Mouse (Mus musculus) macrophage (primary cell): ENCODE measurements around the gene B3gnt2. TPM values are rescaled to one million over a fixed set of nuclear protein-coding genes. Genes with fewer than 3 reads are reported as not detected.
"Not testable (repeated sequence)": the region's sequence is repeated elsewhere in the genome, so short reads cannot be mapped to it uniquely, and the experiment has no call there.

Experiments
- H3K27ac ChIP-seq: fragments of 350-480 bp; formaldehyde crosslinking; 2 replicates; pipeline ENCODE4 v1.9.0; 2021
- H3K36me3 ChIP-seq: fragments of 350-480 bp; formaldehyde crosslinking; 2 replicates; pipeline ENCODE4 v1.9.0; 2021; ENCODE audit errors: inconsistent target
- H3K4me3 ChIP-seq: fragments of 350-480 bp; formaldehyde crosslinking; 2 replicates; pipeline ENCODE4 v1.9.0; 2021; ENCODE audit errors: inconsistent target
- H3K79me2 ChIP-seq: fragments of 350-480 bp; formaldehyde crosslinking; 2 replicates; pipeline ENCODE4 v1.9.0; 2021; ENCODE audit errors: inconsistent target
- WGBS: methylation state at CpG from one replicate; pipeline ENCODE4 v1.1.7; 2026; ENCODE audit warnings: inconsistent platforms; ENCODE audit not compliant: missing documents; 5-methylcytosine and 5-hydroxymethylcytosine counted together
- polyA plus RNA-seq: library from polyadenylated mRNA; stranded (reverse); fragments of 250-400 nt; gene quantifications from 3 replicates; pipeline ENCODE4 v1.2.4, GENCODE M21; 2018; ENCODE audit warnings: inconsistent platforms

Gene B3gnt2
- polyA plus RNA-seq, 1 experiment from 2014 or later: 65.2 TPM

GRCm38 (mm10) chr11:22739497-22740288, 121.1 kb downstream of the B3gnt2 start:
- Histone ChIP-seq H3K27ac (no peak overlapping the region), H3K36me3 (no peaks in the 10 kb centered on the region), H3K4me3 (no peak overlapping the region), H3K79me2 (no peaks in the 10 kb centered on the region)
- WGBS: 70% methylated on average over 5 of the region's 5 CpGs

GRCm38 (mm10) chr11:22736521-22737225, 124.1 kb downstream of the B3gnt2 start:
- 90% methylated on average over 7 of the region's 7 CpGs for WGBS
- H3K27ac ChIP-seq: no peak overlapping the region
- no peaks in the 10 kb centered on the region for H3K36me3 ChIP-seq
- no peak overlapping the region for H3K4me3 ChIP-seq
- H3K79me2 ChIP-seq: no peaks in the 10 kb centered on the region

- not testable (repeated sequence) for H3K4me3 ChIP-seq, H3K36me3 ChIP-seq, H3K79me2 ChIP-seq, H3K27ac ChIP-seq
- 88% methylated on average over 3 of the region's 5 CpGs for WGBS
Observed at GRCm38 (mm10) chr11:22735128-22735527, 125.6 kb downstream of the B3gnt2 start.

- WGBS: 97% methylated on average over 5 of the region's 6 CpGs
- Histone ChIP-seq H3K36me3 (no peaks in the 10 kb centered on the region), H3K4me3 (no peak overlapping the region), H3K27ac (no peak overlapping the region), H3K79me2 (no peaks in the 10 kb centered on the region)
Observed at GRCm38 (mm10) chr11:22733936-22734335, 126.8 kb downstream of the B3gnt2 start.

GRCm38 (mm10) chr11:22732907-22733306, 127.9 kb downstream of the B3gnt2 start:
- WGBS: 91% methylated on average over 4 of the region's 4 CpGs
- no peak overlapping the region for H3K27ac ChIP-seq
- no peak overlapping the region for H3K4me3 ChIP-seq
- no peaks in the 10 kb centered on the region for H3K79me2 ChIP-seq
- H3K36me3 ChIP-seq: no peaks in the 10 kb centered on the region

- no peak overlapping the region for H3K4me3 ChIP-seq
- H3K27ac ChIP-seq: no peak overlapping the region
- no peaks in the 10 kb centered on the region for H3K36me3 ChIP-seq
- H3K79me2 ChIP-seq: no peaks in the 10 kb centered on the region
- WGBS: 92% methylated on average over 2 of the region's 2 CpGs
Observed at GRCm38 (mm10) chr11:22723096-22723495, 137.7 kb downstream of the B3gnt2 start.

GRCm38 (mm10) chr11:22720096-22720495, 140.7 kb downstream of the B3gnt2 start:
- H3K36me3 ChIP-seq: no peaks in the 10 kb centered on the region
- no peaks in the 10 kb centered on the region for H3K79me2 ChIP-seq
- H3K4me3 ChIP-seq: no peak overlapping the region
- H3K27ac ChIP-seq: no peak overlapping the region
- 79% methylated on average over 2 of the region's 2 CpGs for WGBS

- Histone ChIP-seq H3K4me3 (no peak overlapping the region), H3K27ac (no peak overlapping the region), H3K79me2 (no peaks in the 10 kb centered on the region), H3K36me3 (no peaks in the 10 kb centered on the region)
- WGBS: 74% methylated on average over 4 of the region's 4 CpGs
Observed at GRCm38 (mm10) chr11:22719570-22719969, 141.2 kb downstream of the B3gnt2 start.

GRCm38 (mm10) chr11:22718036-22718435, 142.7 kb downstream of the B3gnt2 start:
- H3K36me3 ChIP-seq: no peaks in the 10 kb centered on the region
- H3K79me2 ChIP-seq: no peaks in the 10 kb centered on the region
- 99% methylated on average over 7 of the region's 7 CpGs for WGBS
- no peak overlapping the region for H3K27ac ChIP-seq
- no peak overlapping the region for H3K4me3 ChIP-seq

GRCm38 (mm10) chr11:22711327-22711726, 149.4 kb downstream of the B3gnt2 start:
- Histone ChIP-seq H3K4me3 (no peak overlapping the region), H3K36me3 (no peaks in the 10 kb centered on the region), H3K27ac (no peak overlapping the region), H3K79me2 (no peaks in the 10 kb centered on the region)
- 74% methylated on average over 3 of the region's 3 CpGs for WGBS

- Histone ChIP-seq H3K79me2 (no peaks in the 10 kb centered on the region), H3K36me3 (no peaks in the 10 kb centered on the region), H3K27ac (no peak overlapping the region), H3K4me3 (no peak overlapping the region)
- 88% methylated on average over 2 of the region's 2 CpGs for WGBS
Observed at GRCm38 (mm10) chr11:22710596-22710995, 150.2 kb downstream of the B3gnt2 start.

Other genes with a start within 250 kb of the B3gnt2 start
- gene Zrsr1, start 111.0 kb upstream of the B3gnt2 start, polyA plus RNA-seq: 5.8 to 35.6 TPM (median 21.9 TPM) in 3 replicates
- 31.7 to 42.4 TPM (median 33.8 TPM) in 3 replicates for gene Gm28048, start 121.1 kb upstream of the B3gnt2 start, polyA plus RNA-seq
- gene Commd1, start 121.4 kb upstream of the B3gnt2 start, polyA plus RNA-seq: 49.4 to 75.0 TPM (median 67.8 TPM) in 3 replicates
- 114 to 180 TPM (median 117 TPM) in 3 replicates for gene Cct4, start 129.6 kb upstream of the B3gnt2 start, polyA plus RNA-seq
- gene Fam161a, start 146.6 kb upstream of the B3gnt2 start, polyA plus RNA-seq: 1.5 to 1.7 TPM (median 1.7 TPM) in 3 replicates